9 mouse cellular contexts compared by ENCODE assay signal in the genomic region with DNA sequence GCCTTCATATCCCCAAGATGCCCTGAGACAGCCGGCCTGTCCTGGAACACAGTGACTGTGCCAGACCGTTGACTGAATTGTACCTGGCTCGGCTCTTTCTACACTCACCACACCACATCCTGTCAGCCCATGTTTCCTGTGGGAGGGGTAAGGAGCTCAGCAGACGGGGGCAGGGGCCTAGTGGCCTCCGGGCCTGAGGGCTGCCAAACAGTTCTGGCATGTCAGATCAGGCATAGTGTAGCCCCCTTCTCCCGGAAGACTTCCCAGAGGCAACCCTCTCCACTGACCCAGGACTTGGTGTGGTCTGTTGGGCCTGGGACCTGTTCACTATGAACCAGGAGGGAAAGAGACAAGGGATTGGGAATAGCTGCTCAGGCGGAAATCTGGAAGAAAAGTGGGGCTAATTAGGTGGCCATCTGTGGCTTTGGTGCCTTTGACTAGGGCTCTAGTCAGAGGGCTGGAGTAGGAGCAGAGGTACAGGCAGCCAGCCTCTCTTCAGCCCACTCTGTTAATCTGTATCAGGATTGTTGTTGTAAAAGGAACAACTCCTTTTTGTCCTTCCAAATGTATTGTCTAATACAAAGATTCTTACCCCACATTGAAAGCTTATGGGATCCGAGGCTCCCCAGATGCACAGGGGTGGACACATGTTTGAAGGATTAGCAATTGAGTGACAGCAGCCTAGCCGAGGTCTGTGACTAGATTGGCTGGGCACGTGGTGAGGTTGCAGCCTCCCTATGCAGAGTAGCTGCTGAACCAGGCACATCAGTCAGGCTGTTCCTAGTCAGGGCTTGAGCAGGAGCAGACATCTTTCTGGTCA. TPM values are rescaled to one million over a fixed set of nuclear protein-coding genes. Genes with fewer than 3 reads are reported as not detected.
A peak's percentile ranks its signal among the peaks of the same experiment; 100 is the strongest.
DNase-seq lines count a peak whose midpoint lies in the region; ATAC-seq lines count a peak whose summit lies in the region.
"Had no signal": no experiment of that assay in that cellular context is flagged by ENCODE, and none has a peak within 500 bp of the region (broad histone marks: within the 10 kb centered on the region; RNA-seq: fewer than 3 reads in every experiment).

No protein-coding gene starts in this region.

- no peak overlapping the region for H3K4me3 ChIP-seq in midbrain, embryonic 13.5 days (replicated peaks)

- peak overlapping the region; percentile 25; the same call in 1 of the 2 replicates for H3K9ac ChIP-seq in midbrain, embryonic 13.5 days (replicated peaks)

- peak overlapping the region; percentile 56 for H3K27ac ChIP-seq in midbrain, embryonic 13.5 days
- H3K27ac ChIP-seq: macrophage had no signal

- ATAC-seq in granulocyte monocyte progenitor cell, adult 5-6 weeks (replicated peaks; ENCODE audit: poor library complexity, severe bottlenecking), result peak; percentile 73
- no peak for ATAC-seq in midbrain, embryonic 13.5 days

- no peaks in the 10 kb centered on the region for H3K9me3 ChIP-seq in midbrain, embryonic 13.5 days

- peak; percentile 50 for DNase-seq in 3T3-L1 (ENCODE audit: low read depth, low spot score)
- peak; percentile 49 to 65 for DNase-seq in CD8-positive naive resting alpha-beta T cell, adult 2 months (ENCODE audit: low read depth in 2 of 2, low spot score in 2 of 2)
- peak; percentile 76 to 86 for DNase-seq in thymus, postnatal 36 days
- no peak for DNase-seq in frontal cortex, postnatal 25 days (ENCODE audit: low spot score in 2 of 2)
- no peak for DNase-seq in adrenal gland, postnatal 4 days (ENCODE audit: low spot score in 2 of 2)

- H3K36me3 ChIP-seq in midbrain, embryonic 13.5 days, result no peaks in the 10 kb centered on the region

- 39% methylated on average over 10 of the region's 10 CpGs for WGBS in midbrain, embryonic 13.5 days

- no peak overlapping the region for H3K4me2 ChIP-seq in midbrain, embryonic 13.5 days (replicated peaks)

- H3K4me1 ChIP-seq in midbrain, embryonic 13.5 days (replicated peaks), result peaks cover 41% of the 10 kb centered on the region

- no peaks in the 10 kb centered on the region for H3K27me3 ChIP-seq in midbrain, embryonic 13.5 days

RNA-seq across cellular contexts. Expression of gene Ptgds, which starts 3.8 kb away (rescaled TPM):
- 3.5 and 4.2 TPM in 2 replicates for total RNA-seq in granulocyte monocyte progenitor cell, adult 5-6 weeks (2014; fragmentation: Nextera tagmentation)
- 0.93 TPM in 1 of 2 replicates, not detected in the other for total RNA-seq in granulocyte monocyte progenitor cell, adult 5-6 weeks (2017)
- 48.6 and 80.5 TPM in 2 replicates for polyA plus RNA-seq in midbrain, embryonic 13.5 days (2015; fragmentation: Nextera tagmentation; extraction: Ambion mirVana)
- total RNA-seq in adrenal gland, postnatal 4 days (2021), result 1 to 10 TPM; 3.6 to 6.5 TPM
- polyA plus RNA-seq: macrophage had no signal

RNA-seq across cellular contexts. Expression of gene Paxx, which starts 5.1 kb away (rescaled TPM):
- 29.1 and 39.4 TPM in 2 replicates for total RNA-seq in granulocyte monocyte progenitor cell, adult 5-6 weeks (2014; fragmentation: Nextera tagmentation)
- total RNA-seq in granulocyte monocyte progenitor cell, adult 5-6 weeks (2017), result 20.2 and 32.5 TPM in 2 replicates
- 85.7 and 92.1 TPM in 2 replicates for polyA plus RNA-seq in midbrain, embryonic 13.5 days (2015; fragmentation: Nextera tagmentation; extraction: Ambion mirVana)
- 10 to 100 TPM; 41.0 to 48.5 TPM for total RNA-seq in adrenal gland, postnatal 4 days (2021)

RNA-seq across cellular contexts. Expression of gene Clic3, which starts 9.4 kb away (rescaled TPM):
- total RNA-seq in granulocyte monocyte progenitor cell, adult 5-6 weeks (2014; fragmentation: Nextera tagmentation), result not detected in 2 replicates
- total RNA-seq in granulocyte monocyte progenitor cell, adult 5-6 weeks (2017), result 1.4 TPM in 1 of 2 replicates, not detected in the other
- 2.7 and 4.0 TPM in 2 replicates for polyA plus RNA-seq in midbrain, embryonic 13.5 days (2015; fragmentation: Nextera tagmentation; extraction: Ambion mirVana)
- total RNA-seq in adrenal gland, postnatal 4 days (2021), result 1 to 10 TPM; 1.4 to 1.7 TPM
- polyA plus RNA-seq: macrophage had no signal

RNA-seq across cellular contexts. Expression of gene Lcn12, which starts 27.7 kb away (rescaled TPM):
- not detected in 2 replicates for total RNA-seq in granulocyte monocyte progenitor cell, adult 5-6 weeks (2014; fragmentation: Nextera tagmentation)
- not detected in 2 replicates for total RNA-seq in granulocyte monocyte progenitor cell, adult 5-6 weeks (2017)
- not detected in 2 replicates for polyA plus RNA-seq in midbrain, embryonic 13.5 days (2015; fragmentation: Nextera tagmentation; extraction: Ambion mirVana)
- not detected for total RNA-seq in adrenal gland, postnatal 4 days (2021)
- polyA plus RNA-seq: cortical plate, adult 2 months; macrophage had no signal

RNA-seq across cellular contexts. Expression of gene Fbxw5, which starts 34.5 kb away (rescaled TPM):
- total RNA-seq in granulocyte monocyte progenitor cell, adult 5-6 weeks (2014; fragmentation: Nextera tagmentation), result 30.4 and 55.0 TPM in 2 replicates
- 23.9 and 31.4 TPM in 2 replicates for total RNA-seq in granulocyte monocyte progenitor cell, adult 5-6 weeks (2017)
- 120 and 122 TPM in 2 replicates for polyA plus RNA-seq in midbrain, embryonic 13.5 days (2015; fragmentation: Nextera tagmentation; extraction: Ambion mirVana)
- total RNA-seq in adrenal gland, postnatal 4 days (2021), result 100 to 1,000 TPM in 1 of 2 experiments, 10 to 100 TPM in 1; 99.5 to 118 TPM

Comparison
In these comparisons a context has a peak if more than half of its experiments do, and no peak if none do; other contexts are left out.
1. DNase-seq: peak in 3T3-L1 (single experiment), CD8-positive naive resting alpha-beta T cell, adult 2 months (2 of 2) and thymus, postnatal 36 days (2 of 2); none in frontal cortex, postnatal 25 days (0 of 2) and adrenal gland, postnatal 4 days (0 of 2).